Mouse (Mus musculus): ENCODE results near the gene Foxn3.

The Foxn3 gene

GRCm38 (mm10) chr12:99528958-99529357 lies 34.4 kb downstream of the Foxn3 start:
- no peak for ATAC-seq (ENCODE audit: insufficient number of reproducible peaks, low FRiP score, low TSS enrichment)

- no peak for ATAC-seq (ENCODE audit: insufficient number of reproducible peaks, low FRiP score, low TSS enrichment)
These were observed 35.9 kb downstream of the Foxn3 start for GRCm38 (mm10) chr12:99527452-99527851.

GRCm38 (mm10) chr12:99526571-99527140 lies 36.7 kb downstream of the Foxn3 start:
- ATAC-seq (ENCODE audit: insufficient number of reproducible peaks, low FRiP score, low TSS enrichment), result no peak

- no peak for ATAC-seq (ENCODE audit: insufficient number of reproducible peaks, low FRiP score, low TSS enrichment)
These were observed 40.5 kb downstream of the Foxn3 start for GRCm38 (mm10) chr12:99522882-99523281.

GRCm38 (mm10) chr12:99519862-99520261 lies 43.5 kb downstream of the Foxn3 start:
- no peak for ATAC-seq (ENCODE audit: insufficient number of reproducible peaks, low FRiP score, low TSS enrichment)

DNA sequence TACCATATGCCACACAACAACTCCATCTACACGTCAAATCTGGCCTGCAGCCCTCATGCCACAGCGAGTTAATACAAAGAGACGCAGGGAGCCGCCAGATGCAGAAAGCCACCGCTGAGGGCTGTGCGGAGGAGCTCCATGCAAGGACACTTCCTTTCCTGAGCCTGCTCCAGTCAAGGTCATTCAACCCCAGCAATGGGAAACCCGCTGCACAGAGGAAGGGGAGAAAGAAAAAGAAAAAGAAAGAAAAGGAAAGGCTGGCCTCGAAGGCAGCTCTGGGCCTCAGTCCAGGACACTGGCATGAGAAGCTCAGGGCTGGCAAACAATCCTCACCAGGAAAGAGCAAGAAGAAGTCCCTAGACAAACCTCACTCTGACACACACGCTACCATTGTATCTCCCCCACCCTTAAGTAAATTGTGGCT lies 44.2 kb downstream of the Foxn3 start:
- ATAC-seq (ENCODE audit: insufficient number of reproducible peaks, low FRiP score, low TSS enrichment), result no peak

GRCm38 (mm10) chr12:99518640-99519039 lies 44.7 kb downstream of the Foxn3 start:
- no peak for ATAC-seq (ENCODE audit: insufficient number of reproducible peaks, low FRiP score, low TSS enrichment)

DNA sequence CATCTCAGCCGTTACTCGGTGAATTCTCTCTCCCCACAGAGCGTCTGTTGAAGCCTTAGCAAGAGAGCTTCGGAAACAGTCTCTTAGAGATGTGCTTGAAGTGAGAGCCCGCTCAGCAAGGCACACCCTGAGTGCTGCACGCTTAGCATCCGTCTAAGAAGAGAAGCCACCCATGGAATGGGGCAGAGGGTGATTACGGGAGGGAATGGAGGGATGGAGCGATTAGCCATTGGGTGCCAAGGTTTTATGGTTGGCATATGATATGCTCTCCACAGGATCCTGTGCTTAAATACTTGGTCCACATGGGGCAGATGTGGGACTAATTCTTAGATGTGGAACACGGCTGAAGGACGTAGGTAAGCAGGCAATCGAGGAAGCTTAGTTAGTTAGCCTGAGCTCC lies 45.3 kb downstream of the Foxn3 start:
- ATAC-seq (ENCODE audit: insufficient number of reproducible peaks, low FRiP score, low TSS enrichment), result no peak

DNA sequence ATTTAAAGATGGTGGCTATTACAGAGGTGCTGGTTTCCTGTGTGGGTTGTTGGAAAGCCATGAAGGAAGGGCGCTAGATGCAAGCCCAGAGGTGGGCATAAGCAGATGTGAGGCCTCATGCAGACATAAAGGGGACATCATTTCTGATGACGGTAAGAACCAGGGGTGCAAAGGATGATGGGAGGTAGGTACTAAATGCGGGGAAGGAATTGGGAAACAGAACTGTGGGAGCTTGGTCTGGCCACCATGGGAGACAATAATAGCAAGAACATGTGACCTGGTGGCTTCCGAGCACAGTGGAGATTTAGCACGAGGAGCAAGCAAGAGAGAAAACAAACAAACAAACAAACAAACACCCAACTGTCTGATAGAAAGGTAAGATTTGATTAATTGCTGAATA lies 46.1 kb downstream of the Foxn3 start:
- ATAC-seq (ENCODE audit: insufficient number of reproducible peaks, low FRiP score, low TSS enrichment), result no peak

- no peak for ATAC-seq (ENCODE audit: insufficient number of reproducible peaks, low FRiP score, low TSS enrichment)
These were observed 47.9 kb downstream of the Foxn3 start for GRCm38 (mm10) chr12:99515481-99515880.

GRCm38 (mm10) chr12:99511644-99512043 lies 51.7 kb downstream of the Foxn3 start:
- ATAC-seq (ENCODE audit: insufficient number of reproducible peaks, low FRiP score, low TSS enrichment), result no peak

GRCm38 (mm10) chr12:99510759-99511158 lies 52.6 kb downstream of the Foxn3 start:
- ATAC-seq (ENCODE audit: insufficient number of reproducible peaks, low FRiP score, low TSS enrichment), result no peak

DNA sequence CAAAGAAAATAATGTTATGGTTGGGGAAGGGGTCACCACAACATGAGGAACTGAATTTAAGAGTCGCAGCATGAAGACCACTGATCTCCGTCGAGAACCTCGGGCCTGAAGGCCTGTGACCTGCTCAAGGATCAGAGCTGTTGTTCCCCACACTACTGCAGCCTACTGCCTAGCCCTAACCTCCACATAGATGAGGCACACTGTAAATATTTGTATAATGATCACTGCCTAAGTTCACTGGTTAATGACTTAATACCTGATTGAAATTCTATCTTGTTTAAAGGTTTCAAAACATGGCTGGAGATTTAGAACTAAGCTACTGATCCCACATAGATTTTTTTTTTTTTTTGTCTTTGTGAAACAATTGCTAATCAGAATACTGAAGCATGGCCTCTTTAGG lies 61.2 kb downstream of the Foxn3 start:
- ATAC-seq (ENCODE audit: insufficient number of reproducible peaks, low FRiP score, low TSS enrichment), result no peak

GRCm38 (mm10) chr12:99498978-99499694 lies 64.2 kb downstream of the Foxn3 start:
- ATAC-seq (ENCODE audit: insufficient number of reproducible peaks, low FRiP score, low TSS enrichment), result no peak; the same call in 1 of the 2 replicates

- no peak for ATAC-seq (ENCODE audit: insufficient number of reproducible peaks, low FRiP score, low TSS enrichment)
These were observed 65.0 kb downstream of the Foxn3 start for GRCm38 (mm10) chr12:99498189-99498977.

- no peak for ATAC-seq (ENCODE audit: insufficient number of reproducible peaks, low FRiP score, low TSS enrichment)
These were observed 66.4 kb downstream of the Foxn3 start for GRCm38 (mm10) chr12:99496945-99497344.

DNA sequence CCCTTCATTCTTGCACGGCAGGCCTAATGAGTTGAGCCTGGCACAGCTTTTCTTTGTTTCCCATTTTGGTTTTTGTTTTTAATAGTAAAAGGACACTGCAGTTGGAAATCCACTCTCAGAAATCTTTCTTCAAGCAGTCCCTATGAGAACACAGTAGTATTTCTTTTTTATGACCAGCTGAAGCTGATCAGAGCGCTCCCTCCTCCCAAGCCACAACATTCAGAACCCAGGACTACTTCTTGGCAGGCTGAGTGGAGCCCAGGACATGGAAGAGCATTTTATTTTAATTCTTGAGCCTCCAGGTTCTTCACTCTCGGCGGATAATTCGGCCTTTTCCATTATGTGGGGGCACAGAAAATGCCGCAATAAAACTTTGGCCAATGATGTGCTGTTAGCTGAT lies 73.2 kb downstream of the Foxn3 start:
- no peak for ATAC-seq (ENCODE audit: insufficient number of reproducible peaks, low FRiP score, low TSS enrichment)

- no peak for ATAC-seq (ENCODE audit: insufficient number of reproducible peaks, low FRiP score, low TSS enrichment)
These were observed 74.3 kb downstream of the Foxn3 start for GRCm38 (mm10) chr12:99489001-99489592.

DNA sequence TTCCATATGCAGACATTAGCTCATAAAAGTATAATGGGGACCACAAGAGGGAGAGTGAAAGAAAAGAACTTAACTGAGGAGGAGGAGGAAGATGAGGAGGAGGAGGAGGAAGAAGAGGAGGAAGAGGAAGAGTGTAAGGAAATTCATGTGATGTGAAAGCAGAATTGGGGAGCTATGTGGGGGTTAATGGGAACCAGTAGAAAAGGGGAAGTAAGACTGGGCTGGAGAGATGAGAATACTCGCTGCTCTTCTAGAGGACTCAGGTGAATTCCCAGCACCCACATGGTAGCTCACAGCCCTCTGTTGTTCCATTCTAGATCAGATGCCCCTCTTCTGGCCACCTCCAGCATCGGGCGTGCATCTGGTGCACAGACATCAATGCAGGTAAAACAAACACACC lies 83.0 kb downstream of the Foxn3 start:
- ATAC-seq (ENCODE audit: insufficient number of reproducible peaks, low FRiP score, low TSS enrichment), result no peak

DNA sequence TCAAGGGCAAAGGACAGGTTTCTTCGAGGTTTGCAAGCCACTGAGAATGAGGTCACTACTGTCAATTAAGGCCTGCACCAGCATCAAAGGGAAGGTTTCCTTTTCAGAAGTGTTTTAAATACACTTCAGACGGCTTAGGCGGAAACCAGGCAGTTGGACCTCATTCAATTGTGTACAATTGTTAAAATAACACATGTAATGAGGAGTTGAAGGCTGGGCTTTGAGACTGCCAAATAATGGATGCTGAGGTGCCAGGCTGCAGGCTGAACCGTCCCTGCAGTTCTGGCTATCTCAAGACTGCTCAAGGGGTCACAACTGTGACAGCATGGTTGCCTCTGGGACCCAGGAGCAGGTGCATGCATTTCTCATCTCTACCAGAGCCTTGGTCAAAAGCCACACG lies 89.2 kb downstream of the Foxn3 start:
- ATAC-seq (ENCODE audit: insufficient number of reproducible peaks, low FRiP score, low TSS enrichment), result no peak
